Mouse (Mus musculus) A20 (cell line): ENCODE results near the gene Nt5dc2.

Source experiments
- DNase-seq: peaks from one replicate; pipeline ENCODE4 v3.0.0-alpha.2; 2011; ENCODE audit warnings: low read depth, low spot score

Gene Nt5dc2

DNA sequence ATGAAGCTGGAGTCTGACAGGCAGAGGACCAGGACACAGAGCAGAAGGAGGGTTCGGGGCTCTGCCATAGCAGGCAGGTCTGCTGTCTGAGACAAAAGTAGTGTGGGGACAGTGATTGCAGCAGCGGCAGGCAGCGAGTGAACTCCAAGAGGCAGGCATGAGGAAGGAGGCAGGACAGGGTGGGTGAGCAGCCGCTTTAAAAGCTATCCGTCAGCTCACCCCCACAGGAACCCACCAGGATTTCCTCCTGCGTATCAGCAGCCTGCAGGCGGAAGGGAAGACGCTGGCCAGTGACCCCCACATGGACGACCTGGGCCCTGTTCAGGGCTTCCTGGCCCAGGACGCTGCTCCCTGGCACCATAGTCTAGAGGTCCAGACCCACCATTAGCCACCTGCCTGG, 37.6 kb downstream of the Nt5dc2 start, which contains the start of gene Stab1:
TSS of gene Stab1 (minus strand) at position 217 of the 400 bp plus-strand sequence.
- no peak for DNase-seq

DNA sequence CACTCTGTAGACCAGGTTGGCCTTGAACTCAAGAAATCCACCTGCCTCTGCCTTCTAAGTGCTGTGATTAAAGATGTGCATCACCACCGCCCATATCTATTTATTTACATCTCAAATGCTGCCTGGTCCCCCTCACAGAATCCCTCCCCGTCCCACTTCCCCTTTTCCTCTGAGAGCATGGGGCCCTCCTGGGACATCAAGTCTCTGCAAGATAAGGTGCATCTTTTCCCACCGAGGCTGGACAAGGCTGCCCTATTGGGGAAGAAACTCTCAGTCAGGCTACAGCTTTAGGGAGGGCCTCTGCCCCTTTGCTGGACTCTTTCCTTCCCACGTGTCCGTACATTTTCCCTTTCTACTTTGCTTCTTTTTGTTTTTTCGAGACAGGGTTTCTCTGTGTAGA, 38.7 kb downstream of the Nt5dc2 start:
- DNase-seq, result peak; percentile 65

DNA sequence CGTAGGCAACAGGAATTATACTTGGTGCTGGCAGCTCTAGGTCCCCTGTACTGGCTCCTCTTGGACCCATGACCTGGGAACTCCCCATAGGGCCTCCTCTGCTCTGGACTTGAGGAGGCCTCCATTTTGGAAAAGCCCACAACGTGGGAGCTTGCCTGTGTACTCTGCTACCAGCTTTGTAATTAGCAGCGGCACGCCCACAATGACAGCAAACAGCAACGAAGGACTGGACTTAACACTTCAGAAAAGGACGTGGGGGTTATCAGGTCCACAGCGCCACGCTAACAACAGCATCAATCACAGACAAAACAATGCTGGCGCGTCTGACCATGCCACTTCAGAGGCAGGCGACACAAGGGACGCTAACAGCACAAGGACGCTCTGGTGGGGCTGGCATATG, 40.1 kb downstream of the Nt5dc2 start:
- no peak for DNase-seq

DNA sequence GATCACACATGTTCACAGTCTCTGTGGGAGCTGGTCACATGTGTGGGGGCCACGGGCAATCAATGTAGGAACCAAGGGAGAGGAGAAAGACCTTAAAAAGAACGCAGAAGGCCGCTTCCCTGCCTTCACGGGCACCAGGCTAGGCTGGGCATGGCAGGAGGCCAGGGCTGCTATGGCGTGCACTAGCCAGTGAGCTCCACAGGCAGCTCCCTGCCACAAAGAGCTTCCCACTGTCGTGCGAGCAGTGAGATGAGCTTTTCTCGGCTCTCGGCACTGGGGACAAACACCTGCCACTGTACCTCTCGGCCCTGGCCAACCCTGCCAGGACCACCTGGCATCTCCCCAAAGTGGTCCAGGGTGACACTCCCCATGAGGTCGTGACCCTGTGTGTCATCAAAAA, 40.5 kb downstream of the Nt5dc2 start:
- DNase-seq, result no peak

DNA sequence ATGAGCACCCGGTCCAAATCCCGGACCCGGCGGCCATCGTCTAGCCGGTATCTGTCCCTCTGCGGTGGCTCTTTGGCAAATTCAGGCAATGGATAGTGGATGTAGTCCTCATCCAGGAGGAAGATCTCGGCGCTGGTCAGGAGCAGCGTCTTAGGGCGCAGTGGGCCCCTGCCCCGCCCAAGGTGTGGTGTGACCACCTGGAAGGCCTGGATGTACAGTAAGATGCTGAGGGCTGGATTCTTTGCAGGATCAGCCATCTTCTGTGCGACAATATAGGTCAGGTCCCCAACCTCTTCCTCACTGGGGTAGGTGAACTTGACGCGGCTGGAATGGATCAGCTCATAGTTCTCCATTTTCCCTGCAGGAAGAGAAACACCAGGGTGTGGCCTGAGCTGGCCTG, 41.0 kb downstream of the Nt5dc2 start:
- DNase-seq, result no peak

DNA sequence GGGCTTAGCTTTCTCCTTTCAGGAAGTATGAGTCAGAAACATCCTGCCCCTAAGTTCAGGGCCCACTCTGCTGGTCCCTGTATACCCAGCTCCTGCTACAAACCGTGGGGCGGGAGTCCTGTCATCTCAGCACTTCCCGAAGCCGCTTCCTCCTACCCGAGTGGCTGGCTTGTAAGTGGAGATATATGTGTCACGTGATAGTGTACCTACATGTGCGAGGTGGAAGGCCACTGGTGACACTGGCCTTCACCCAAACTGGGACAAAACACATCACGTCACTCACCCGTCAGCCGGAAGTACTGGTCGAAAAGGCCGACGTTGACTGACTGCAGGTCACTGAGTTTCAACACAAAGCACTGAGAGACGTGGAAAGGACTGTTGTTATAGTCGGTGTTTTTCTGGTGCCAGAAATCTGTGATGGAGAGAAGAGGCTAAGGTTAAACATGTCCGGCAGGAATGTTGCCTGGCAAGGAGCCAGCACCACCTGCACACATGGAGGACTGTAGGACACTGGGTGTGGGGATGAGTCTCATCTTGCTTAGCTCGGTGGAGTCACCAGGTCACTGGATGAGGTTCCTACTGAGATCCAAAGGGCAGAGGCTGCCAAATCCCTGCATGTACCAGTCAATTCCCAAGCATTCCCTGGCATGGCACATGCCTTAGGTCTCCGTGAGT, 42.1 kb downstream of the Nt5dc2 start:
- DNase-seq, result no peak

DNA sequence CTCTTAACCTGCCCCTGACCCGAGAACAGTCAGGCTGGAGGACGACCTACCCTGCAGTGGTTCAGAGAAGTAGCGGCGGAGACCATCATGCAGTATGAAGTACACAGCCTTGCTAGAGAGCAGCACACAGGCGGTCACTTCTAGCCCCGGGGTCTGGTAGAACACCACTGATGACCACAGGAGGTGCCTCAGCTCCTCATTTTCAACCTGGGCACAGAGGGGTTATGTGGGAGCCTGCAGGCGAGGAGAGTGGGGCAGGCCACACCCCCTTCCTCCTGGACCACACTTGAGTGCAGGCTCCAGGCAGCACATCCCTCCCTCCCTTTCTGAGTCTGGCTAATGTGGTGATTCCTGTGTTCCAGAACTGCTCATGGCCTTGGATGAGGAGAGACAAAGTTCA, 42.7 kb downstream of the Nt5dc2 start:
- no peak for DNase-seq

DNA sequence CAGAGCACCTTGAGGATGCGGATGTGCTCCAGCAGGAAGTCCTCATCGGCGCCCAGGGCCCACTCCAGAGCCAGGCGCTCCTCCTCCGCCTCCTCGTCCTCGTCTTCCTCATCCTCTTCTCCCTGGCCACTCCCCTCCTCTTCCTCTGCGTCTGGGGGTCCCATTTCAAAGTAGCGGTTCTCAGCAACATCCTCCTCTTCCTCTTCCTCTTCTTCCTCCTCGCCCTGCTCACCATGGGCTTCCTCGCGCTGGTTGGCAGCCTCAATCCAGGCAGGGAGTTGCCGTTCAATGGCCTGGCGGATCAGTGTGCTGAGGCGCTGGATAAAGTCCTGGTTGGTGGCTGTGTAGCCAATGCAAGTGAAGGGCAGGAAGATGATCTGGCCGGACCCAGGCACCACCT, 46.4 kb downstream of the Nt5dc2 start:
- DNase-seq, result no peak

DNA sequence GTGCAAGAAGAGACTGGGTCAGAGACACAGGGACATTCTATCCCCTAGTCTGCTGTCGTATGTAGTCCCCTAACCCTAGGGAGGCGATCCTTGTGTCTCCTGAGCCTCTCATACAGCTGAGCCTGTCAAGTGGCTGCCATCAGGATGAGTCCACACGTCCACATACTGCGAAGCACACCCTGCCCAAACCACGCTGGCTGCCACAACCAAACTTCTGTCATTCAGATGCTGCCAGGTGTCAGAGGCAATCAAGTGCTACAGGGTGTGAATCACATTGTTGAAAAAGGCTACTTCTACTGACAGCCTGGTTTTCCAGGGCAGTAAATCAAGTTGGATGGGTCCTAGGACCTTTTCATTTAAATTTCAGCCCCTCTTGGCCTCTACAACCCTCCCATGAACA, 46.9 kb downstream of the Nt5dc2 start:
- DNase-seq, result no peak

DNA sequence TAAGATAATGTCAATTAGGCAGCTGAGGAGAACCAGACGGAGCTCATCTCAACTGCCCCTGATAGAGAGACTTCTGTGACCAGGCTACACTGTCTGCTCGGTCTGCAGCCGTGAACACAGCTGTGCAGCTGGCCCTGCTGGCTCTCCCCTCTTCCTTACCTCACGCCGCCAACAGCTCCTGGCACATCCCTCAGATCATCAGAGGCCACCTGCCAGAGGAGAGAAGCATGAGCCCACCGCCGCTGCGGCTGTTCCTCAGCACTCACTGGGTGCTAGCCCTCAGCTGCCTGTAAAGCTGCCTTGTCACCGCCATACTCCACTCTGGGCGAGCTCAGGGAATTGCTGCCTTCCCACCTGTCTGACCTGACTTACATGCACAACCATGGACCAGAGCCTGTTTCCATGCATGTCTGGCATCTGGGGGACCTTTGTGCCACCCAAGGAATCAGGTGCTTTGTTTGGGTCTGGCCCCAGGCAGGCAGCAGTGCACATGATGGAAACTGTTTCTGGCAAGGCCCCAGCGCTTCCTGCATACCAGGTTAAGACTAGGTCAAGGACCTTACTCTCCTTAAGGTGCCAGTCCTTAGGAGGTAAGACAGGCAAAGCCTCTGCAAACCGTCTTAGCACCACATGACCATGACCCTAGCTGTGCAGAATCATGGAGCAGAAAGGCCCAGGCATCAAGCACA, 49.0 kb downstream of the Nt5dc2 start:
- no peak for DNase-seq

DNA sequence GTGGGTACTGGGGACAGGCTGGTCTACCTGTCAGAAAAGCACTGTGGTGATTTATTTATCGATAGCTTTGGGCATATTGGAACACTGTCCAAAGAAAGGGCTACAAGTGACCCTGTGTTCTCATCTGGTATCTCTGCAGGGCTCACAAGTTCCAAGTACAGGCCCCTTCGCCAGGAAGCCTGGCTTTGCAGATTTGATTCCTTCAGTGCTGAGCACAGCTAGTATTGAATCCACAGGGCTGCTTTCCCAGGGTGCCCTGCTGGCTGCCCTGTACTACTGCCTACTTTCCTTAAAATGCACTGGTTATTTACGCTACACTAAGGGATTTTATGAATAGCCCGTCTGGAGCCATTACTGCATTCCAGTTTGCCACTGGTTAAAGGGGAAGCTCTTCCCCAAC, 50.7 kb downstream of the Nt5dc2 start:
- no peak for DNase-seq

DNA sequence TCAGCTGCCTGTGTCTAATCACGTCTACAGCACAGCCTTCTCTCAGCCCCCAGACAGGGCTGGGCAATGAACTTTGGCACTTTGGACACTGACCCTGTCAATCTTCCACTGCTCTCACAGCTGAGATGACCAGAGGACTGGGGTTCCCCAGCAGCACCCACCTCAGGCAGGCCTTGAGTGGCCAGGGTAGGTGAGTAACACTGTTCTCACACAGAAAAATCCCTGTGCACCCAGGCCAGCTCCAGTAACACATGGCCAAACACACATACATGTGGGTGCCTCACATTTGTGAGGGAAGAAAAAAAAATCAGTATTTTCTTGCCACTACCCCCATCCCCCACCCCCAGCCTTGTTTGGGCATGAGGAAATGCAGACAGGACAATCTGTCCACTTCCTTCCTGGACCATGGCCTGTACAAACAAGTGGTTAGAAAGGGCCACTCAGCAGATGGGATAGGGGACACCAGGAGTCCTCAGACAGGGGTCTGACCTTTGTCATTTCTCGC, 52.0 kb downstream of the Nt5dc2 start:
- DNase-seq, result no peak

DNA sequence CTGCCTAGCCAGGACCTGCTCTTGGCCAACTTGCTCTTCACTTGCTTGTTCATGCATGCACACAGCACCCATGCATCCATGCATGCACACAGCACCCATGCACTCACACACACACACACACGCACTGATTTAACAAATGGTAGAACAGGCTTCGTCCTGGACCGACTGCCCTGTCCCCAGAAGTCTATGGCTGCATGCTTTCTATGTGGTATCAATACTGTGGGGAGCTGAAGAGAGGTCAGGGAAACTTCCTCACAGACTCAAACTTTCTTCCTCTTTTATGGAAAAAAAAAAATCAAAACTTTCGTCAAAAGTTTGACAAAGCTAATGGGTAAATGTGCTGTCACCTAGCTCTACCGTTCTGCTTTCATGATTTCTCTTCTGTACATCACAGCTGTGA, 52.7 kb downstream of the Nt5dc2 start:
- no peak for DNase-seq

DNA sequence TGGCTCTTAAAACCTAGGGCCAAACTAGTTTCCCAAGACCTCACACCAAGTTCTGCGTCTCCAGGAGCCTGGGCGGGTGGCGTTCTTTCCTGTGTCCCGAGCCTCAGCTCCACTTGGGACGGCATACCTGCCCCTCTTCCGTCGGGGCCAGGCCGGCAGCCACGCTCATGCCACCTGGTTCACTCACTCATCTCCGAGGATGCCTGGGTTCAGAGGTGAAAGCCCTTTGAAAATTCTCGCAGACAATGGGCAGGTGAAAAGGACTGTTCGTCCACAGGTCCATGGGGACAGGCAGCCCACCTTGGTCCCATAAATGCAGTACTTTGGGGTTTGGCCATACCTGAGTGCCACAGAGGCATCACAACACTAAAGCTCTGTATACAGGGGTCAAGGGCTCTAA, 53.3 kb downstream of the Nt5dc2 start:
- no peak for DNase-seq

DNA sequence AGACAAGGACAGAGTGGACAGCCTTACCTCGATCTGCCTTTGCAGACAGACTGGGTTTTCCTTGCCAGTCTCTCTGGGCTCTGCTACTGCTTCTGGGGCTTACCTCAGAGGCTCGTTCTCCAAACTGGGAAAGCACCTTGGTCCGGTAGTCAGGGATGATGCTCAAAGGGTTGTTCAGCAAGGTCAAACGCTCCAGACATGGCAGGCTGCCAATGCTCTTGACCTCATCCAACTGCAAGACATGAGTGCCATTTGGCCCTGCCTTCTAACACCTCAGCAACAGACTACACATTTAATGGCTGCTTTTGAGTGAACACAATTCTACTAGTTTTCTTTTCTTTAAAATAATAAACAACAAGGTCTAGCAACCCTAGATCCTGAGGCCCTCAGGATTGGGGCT, 55.8 kb downstream of the Nt5dc2 start:
- no peak for DNase-seq
